Mouse (Mus musculus) olfactory bulb, adult 2 months (tissue): Measurements from ENCODE around the gene Tmem223.

Experiments
- CTCF ChIP-seq: fragments of 200-500 bp; IDR thresholded peaks from 2 replicates; pipeline ENCODE4 v1.5.1; 2012; ENCODE audit warnings: low read depth, mild to moderate bottlenecking, low read length, moderate library complexity; ENCODE audit not compliant: insufficient read depth
- POLR2A ChIP-seq: fragments of 200-500 bp; IDR thresholded peaks from 2 replicates; pipeline ENCODE4 v1.6.1; 2012; ENCODE audit warnings: mild to moderate bottlenecking, low read depth, low read length, moderate library complexity; ENCODE audit not compliant: insufficient read depth

DNA sequence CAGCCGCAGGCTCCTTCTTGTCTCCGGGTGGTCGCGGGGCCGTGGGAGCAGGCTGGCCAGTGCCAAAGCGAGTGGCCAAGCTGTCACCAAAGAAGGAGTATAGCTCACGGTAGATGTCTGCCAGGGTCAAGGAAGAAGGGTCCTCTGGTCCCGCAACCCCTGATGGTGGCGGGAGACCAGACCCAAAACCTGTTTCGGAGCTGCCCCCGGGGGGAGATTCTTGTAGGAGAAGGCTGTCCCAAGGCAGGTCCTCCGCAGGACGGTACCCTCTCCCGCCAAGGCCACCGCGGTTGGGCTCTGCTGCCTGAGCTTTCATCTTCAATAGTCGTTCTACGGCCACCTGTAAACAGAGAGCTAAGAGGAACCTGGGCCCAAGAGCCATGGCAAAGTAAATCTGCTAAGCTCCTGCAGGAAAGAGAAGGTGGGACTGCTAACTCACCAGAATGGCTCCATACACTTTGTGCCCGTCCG lies 4.2 kb downstream of the Tmem223 start:
- TF ChIP-seq CTCF (no peak), POLR2A (no peak)
